Mouse (Mus musculus): ENCODE results near the gene Myo9b.

- no peak for TF ChIP-seq CTCF (IDR thresholded peaks at IDR 0.05; ENCODE audit: borderline replicate concordance, extremely low read depth, insufficient read depth, insufficient read length)
- no peak for TF ChIP-seq POLR2A (IDR thresholded peaks at IDR 0.05; ENCODE audit: borderline replicate concordance, extremely low read depth, insufficient read depth, insufficient read length, poor library complexity, severe bottlenecking)
Measured at GRCm38 (mm10) chr8:71388267-71388666, 115.8 kb downstream of the Myo9b start.
